Mouse (Mus musculus) thymus, adult 2 months (tissue): Measurements from ENCODE around the gene Dgka.

Experiments used
- CTCF ChIP-seq: fragments of 200-500 bp; IDR thresholded peaks from 2 replicates; pipeline ENCODE4 v1.5.1; 2012; ENCODE audit warnings: mild to moderate bottlenecking, control low read depth, low read length, moderate library complexity, borderline replicate concordance; ENCODE audit not compliant: control insufficient read depth, poor library complexity, insufficient read depth; ENCODE audit errors: extremely low read depth
- POLR2A ChIP-seq: fragments of 200-500 bp; IDR thresholded peaks from 2 replicates; pipeline ENCODE4 v1.6.1; 2012; ENCODE audit warnings: mild to moderate bottlenecking, low read length, control low read depth, moderate library complexity; ENCODE audit not compliant: control insufficient read depth, poor library complexity, insufficient read depth; ENCODE audit errors: extremely low read depth

DNA sequence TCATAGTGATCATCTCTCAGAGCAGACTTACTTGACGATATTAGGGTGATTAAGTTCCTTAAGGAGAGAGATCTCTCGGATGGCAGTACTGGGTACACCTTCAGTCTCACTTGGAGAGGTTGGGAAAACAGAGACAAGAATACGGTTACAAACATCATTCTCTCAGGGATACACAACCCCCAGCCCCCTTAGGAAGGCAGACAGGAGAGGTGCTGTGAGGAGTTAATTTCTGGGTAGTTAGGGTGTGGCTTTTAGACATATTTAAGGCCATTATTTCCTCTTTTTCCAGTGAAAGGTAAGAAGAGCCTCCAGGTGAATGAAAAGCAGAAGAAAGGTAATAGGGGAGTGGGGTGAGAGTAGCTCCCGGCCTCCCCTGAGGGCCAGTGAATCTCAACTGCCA lies 40.8 kb downstream of the Dgka start, which contains the start of gene Pmel:
- TF ChIP-seq CTCF: no peak
- no peak for TF ChIP-seq POLR2A
